Mouse (Mus musculus) heart, postnatal 14 days (tissue): ENCODE measurements around the gene Calhm4. TPM values are rescaled to one million over a fixed set of nuclear protein-coding genes. Genes with fewer than 3 reads are reported as not detected.

Experiments used
- DNase-seq, 2 experiments: peaks; one replicate each; pipeline ENCODE4 v3.0.0; 2021 to 2022
- intact Hi-C: fragments of 180-260 bp; cut with DNase I; formaldehyde crosslinking; loops from one replicate; pipeline ENCODE4 v1.15.1; 2025
- long read RNA-seq, 2 experiments: library from polyadenylated mRNA; stranded (forward); transcript quantifications; one replicate each; pipeline ENCODE4 v2.0.0; 2021
- total RNA-seq, 2 experiments: library from RNA; stranded (reverse); gene quantifications; 2 replicates each; pipeline ENCODE4 v1.2.3; 2021

Calhm4 gene
- total RNA-seq, result not detected
- long read RNA-seq, experiment 1, result 0 reads
- long read RNA-seq, experiment 2, result 0 reads

- DNase-seq, result no peak
- intact Hi-C loops, result no loop called here
Observed at GRCm38 (mm10) chr10:34044210-34044609, at the start of gene Calhm4. TSS of gene Calhm4 (minus strand) at chr10:34044310.

- intact Hi-C loops, result no loop called here
- DNase-seq, result no peak
Observed at GRCm38 (mm10) chr10:34091888-34092287, 47.8 kb upstream of the Calhm4 start.

DNA sequence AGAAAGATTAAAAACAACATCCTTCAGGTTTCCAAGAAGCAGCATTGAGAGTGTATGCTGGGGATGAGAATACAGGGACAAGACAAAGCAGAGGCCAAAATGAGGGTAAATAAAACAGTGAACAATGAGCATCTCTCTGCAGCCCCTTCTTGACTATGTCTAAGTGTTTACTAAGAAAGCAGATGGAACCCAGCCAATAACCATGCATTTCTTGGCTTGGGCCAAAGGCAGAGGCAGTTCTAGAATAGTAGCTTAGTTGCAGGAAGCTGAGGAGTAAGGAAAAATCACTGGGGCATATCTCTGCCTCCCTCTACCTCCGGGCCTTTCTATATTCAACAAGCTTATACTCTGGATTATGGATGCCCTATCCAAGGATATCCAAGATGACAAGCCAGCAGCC is 46.4 kb upstream of the Calhm4 start:
- no peak for DNase-seq
- intact Hi-C loops, result no loop called here

GRCm38 (mm10) chr10:34089517-34089916 is 45.4 kb upstream of the Calhm4 start:
- intact Hi-C loops, result no loop called here
- no peak for DNase-seq

- no peak for DNase-seq
- intact Hi-C loops, result no loop called here
Observed at GRCm38 (mm10) chr10:34088515-34088914, 44.4 kb upstream of the Calhm4 start.

DNA sequence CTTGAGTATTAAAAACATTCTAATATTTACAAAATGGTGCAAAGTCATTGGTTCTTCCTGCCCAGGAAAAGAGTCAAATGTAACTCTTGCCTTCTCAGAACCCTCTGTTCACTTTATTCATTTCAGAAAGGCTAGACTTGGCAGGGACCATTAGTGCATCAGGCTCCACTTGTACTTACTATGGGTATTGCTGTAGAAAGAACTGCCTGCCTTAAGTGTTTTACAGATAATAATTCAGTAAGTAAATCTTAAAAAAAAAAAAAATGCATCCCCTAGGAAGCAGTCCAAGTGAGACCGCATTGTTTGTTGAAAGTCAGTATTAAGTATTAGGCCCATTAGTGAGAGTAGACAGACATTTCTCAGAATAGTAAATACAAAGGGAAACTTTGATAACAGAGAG is 42.4 kb upstream of the Calhm4 start:
- DNase-seq, result no peak
- intact Hi-C loops, result no loop called here

- intact Hi-C loops, result no loop called here
- no peak for DNase-seq
Observed at GRCm38 (mm10) chr10:34074522-34075200, 30.6 kb upstream of the Calhm4 start.

DNA sequence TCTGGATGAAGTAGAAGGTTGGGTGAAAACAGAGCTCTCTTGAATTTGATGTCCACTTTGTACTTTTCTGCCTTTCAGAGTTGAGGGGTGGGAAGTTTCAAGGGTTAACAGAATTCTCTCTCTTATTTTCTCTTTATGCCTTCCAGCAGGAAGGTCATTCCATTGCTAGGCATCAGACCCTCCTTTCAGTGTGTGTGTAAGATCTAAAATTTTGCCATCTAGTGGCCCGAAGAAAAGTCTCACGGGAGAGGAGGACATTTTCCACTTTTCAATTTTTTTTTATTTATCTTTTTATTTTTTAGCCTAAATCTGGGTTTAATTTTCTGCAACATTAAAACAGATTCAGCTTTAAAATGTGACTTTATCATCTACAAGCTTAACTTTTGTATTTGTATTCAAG is 27.5 kb upstream of the Calhm4 start:
- no peak for DNase-seq
- intact Hi-C loops, result no loop called here

- no peak for DNase-seq
- intact Hi-C loops, result no loop called here
Observed at GRCm38 (mm10) chr10:34070999-34071492, 26.9 kb upstream of the Calhm4 start.

- DNase-seq, result no peak
- intact Hi-C loops, result no loop called here
Observed at GRCm38 (mm10) chr10:34069606-34070005, 25.5 kb upstream of the Calhm4 start.

GRCm38 (mm10) chr10:34066591-34066990 is 22.5 kb upstream of the Calhm4 start:
- no peak for DNase-seq
- intact Hi-C loops, result no loop called here

DNA sequence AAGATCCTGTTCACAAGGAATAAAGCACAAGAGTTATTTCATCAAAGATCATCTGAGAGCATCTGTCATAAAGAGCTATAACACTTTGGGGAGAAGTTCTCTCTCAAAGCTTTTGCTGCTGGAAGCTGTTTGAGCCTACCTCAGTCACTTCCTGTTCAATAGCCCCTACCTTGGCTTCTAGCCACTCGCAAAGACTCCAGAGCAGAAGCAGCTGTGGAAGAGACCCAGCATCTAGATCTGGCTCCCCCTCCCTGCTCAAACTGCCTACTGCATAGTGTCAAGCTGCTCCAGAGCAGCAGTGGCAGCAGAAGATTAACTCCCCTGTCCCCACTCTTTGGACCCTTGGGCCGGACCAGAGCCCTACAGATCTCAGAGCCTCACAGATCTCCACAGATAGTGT is 9.9 kb upstream of the Calhm4 start:
- intact Hi-C loops, result no loop called here
- no peak for DNase-seq

- intact Hi-C loops, result loop anchor here (2.0 to 10.0 kb wide), 3 partner anchors 53 to 289 kb away; partner anchors contain the start of gene Calhm5
- DNase-seq, result no peak
Observed at GRCm38 (mm10) chr10:34037401-34037800, 6.7 kb downstream of the Calhm4 start, which contains the start of gene Trappc3l. TSS of gene Trappc3l (plus strand) at chr10:34037597.

DNA sequence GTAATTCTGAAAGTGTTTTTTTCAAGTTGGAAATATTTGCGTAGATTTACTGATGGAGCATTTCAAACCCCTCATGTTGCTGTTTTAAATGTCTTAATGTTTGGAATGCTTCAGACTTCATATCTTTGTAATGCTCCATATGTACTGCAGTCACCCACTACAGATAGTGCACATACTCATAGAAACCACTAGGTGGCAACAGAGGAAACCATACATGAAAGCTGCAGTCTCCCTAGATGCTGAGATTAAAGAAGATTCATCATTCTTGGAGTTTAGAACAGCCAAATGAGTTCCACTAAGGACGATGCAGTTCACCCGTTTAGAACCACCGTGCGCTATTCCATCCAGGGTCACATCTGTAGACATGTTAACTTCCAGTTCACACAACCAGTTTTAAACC is 7.5 kb downstream of the Calhm4 start:
- intact Hi-C loops, result loop anchor here (1.0 to 10.0 kb wide), 4 partner anchors 52 to 290 kb away; partner anchors contain the start of gene Calhm5
- no peak for DNase-seq

DNA sequence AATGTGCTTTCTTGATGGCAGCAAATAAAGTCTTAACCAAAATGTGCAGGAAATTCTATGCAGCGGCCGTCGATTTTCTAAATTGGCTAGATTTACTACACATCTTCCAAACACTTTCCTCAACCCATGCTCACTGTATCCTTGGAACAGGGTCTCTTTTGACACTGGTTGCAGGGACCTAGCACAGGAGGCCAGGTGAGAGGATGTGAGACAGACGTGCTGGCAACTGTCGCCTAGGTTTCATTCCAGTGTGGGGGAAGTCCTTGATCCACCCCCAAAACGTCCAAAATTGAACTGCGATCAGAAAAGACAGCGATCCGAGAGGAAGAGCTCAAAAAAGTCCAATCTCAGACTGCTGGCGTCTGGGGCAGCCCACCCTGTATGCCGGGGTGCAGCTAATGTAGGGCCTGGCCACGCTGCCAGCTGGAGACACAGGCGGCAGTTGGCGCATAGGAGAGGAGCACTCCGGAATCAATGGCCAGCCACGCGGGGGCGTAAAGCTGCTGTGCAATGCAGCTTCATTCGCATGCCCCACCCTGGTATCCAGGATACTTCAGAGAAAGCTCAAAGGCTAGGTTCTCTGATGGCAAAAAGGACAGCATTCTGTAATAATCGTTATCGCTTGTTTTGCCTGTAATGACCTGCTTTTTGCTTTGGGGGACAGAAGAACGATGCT is 10.3 kb downstream of the Calhm4 start:
- DNase-seq, result peak; percentile 74 to 82
- intact Hi-C loops, result loop anchor here (10.0 kb wide), 1 partner anchor 49 kb away; no protein-coding TSS in a partner anchor

DNA sequence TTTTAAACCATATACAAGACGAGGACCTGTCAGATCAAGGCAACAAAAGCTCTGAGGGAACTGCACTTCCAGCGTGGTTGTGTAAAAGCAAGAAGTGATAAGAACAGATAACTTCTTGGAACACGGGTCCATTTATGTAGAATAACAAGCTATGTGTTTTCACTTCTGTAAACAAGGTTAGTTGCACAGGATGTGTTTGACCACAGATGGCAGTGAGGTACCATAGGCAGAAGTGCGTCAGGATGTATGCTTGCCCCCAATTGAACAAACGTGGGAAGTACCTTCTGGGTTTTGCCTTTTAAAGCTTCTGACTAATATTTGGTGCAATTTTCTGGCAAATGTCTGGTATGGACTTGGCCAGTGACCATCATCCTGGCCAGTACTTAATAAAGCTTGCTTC is 13.8 kb downstream of the Calhm4 start:
- intact Hi-C loops, result loop anchor here (10.0 kb wide), 1 partner anchor 46 kb away; no protein-coding TSS in a partner anchor
- no peak for DNase-seq

GRCm38 (mm10) chr10:34019302-34020075 is 24.6 kb downstream of the Calhm4 start, which contains the start of gene Rwdd1:
TSS of gene Rwdd1 (minus strand) at chr10:34019624.
- intact Hi-C loops, result loop anchor here (5.0 kb wide), 1 partner anchor 263 kb away; the partner anchor contains the start of gene Tspyl1

GRCm38 (mm10) chr10:34018746-34019301 is 25.3 kb downstream of the Calhm4 start:
- DNase-seq, result peak; percentile 2 to 13
- intact Hi-C loops, result loop anchor here (5.0 kb wide), 1 partner anchor 263 kb away; the partner anchor contains the start of gene Tspyl1

More at GRCm38 (mm10) chr10:34019302-34020075, 24.6 kb downstream of the Calhm4 start, which contains the start of gene Rwdd1:
- peak; percentile 97 to 98 for DNase-seq

DNA sequence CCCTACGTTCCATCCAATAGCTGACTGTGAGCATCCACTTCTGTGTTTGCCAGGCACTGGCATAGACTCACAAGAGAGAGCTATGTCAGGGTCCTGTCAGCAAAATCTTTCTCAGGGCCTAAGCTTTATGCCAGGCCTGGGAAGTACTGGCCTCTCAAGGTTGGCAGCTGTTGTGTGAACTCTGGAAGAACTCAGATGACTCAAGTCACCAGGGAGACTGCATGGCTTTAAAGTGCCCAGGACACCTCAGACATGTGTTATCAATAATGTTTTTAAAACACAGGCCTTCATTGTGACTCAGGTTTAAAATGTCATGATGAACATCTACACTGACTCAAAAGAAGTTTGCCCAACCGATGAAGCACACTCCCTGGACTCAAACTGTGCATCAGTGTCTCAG is 30.9 kb downstream of the Calhm4 start:
- no peak for DNase-seq
- intact Hi-C loops, result no loop called here

DNA sequence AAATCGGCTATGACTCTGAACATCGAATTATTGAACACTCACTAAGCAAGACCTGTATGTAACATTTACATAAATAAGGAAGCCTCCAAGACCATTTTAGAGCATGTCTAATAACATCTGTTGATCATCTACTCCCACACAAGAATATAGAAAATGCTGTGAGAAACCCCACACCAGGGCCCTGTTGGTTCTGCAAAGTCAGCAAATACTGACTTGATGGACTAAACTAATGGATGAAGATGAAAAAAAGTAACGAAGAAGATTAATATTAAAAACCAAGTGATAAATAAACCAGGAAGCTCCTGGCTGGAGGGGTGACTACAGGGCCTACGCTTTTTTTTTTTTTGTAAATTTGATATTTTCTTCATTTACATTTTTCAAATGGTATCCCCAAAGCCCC is 31.5 kb downstream of the Calhm4 start:
- intact Hi-C loops, result no loop called here

More for the DNA sequence above, 31.5 kb downstream of the Calhm4 start:
- DNase-seq, result no peak
